Mouse (Mus musculus) cerebellum, adult 2 months (tissue): ENCODE data around the gene Snrpe.

Experiments
- CTCF ChIP-seq: fragments of 200-500 bp; IDR thresholded peaks from 2 replicates; pipeline ENCODE4 v1.5.1; 2011; ENCODE audit warnings: low read depth, mild to moderate bottlenecking, control low read depth, low read length, moderate library complexity, borderline replicate concordance; ENCODE audit not compliant: insufficient read depth
- POLR2A ChIP-seq: fragments of 200-500 bp; IDR thresholded peaks from 2 replicates; pipeline ENCODE4 v1.6.1; 2011; ENCODE audit warnings: low read length, control low read depth, borderline replicate concordance; ENCODE audit not compliant: insufficient read depth

- TF ChIP-seq POLR2A: no peak
- TF ChIP-seq CTCF: no peak
Observed at GRCm38 (mm10) chr1:133625052-133625451, 15.0 kb upstream of the Snrpe start.
